Mouse (Mus musculus): ENCODE results near the gene Paf1. TPM values are rescaled to one million over a fixed set of nuclear protein-coding genes. Genes with fewer than 3 reads are reported as not detected.
"Not testable (repeated sequence)": the region's sequence is repeated elsewhere in the genome, so short reads cannot be mapped to it uniquely, and the experiment has no call there.

The Paf1 gene
- total RNA-seq, 2 experiments from 2014 or later: 65.3 to 66.1 TPM

DNA sequence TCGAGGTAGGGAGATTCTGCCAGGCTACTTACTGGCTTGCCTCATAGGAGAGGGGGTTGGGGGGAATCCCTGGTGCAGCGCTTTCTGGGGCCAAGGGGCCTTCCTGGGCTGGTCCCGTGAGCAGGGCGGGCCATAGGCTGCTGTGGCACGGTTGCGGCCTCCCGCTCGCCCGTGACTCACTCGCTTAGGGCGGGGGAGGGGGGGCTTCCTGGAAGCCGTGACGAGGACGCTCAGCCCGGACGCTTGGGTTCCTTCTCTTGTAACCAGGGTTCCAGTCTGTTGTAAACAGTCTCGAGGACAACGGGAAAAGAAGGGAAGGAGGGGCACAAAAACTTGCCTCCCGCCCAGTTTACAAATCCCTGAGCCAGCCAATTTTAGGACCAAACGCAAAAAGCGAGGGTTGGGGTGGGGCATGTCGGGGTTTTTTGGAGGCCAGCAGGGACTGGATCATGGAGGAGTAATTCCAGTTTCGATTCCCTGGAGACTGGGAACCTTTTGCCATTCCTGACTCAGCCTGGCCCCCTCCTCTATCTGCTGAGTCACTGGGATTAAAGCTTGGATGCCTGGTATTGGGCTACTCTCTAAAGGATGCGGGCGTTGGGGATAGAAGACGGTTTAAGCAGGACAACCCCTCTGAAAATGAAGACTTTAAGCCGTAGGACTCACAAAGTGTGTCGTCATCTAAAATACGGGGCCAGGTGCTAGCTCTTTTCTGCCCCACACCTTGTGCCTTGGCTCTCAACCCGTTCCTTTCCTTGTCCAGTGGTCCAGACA is 11.5 kb upstream of the Paf1 start:
- peak in 1 of 2 experiments; percentile 85 for DNase-seq (ENCODE audit: extremely low spot score in 1 of 2, low spot score in 2 of 2)
- intact Hi-C loops (cut with DNase I): no loop called here

DNA sequence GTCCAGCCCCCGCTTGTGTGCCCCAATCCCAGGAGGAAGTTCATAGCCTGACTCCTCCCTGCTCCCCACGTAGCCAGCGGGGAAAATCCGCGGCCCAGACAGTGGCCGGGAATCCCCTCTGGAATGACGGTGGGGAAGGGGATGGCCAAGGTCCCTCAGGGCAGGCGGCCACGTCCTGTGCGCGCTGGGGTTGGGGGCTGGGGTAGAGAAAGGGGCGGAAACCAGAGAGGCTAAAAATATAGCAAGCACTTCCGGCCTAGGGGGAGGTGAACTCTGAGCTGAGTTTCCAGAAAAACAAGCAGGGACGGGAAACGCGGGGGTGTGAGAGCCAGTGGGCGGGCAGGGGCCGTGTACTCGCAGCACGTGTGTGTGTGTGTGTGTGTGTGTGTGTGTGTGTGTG is 10.8 kb upstream of the Paf1 start:
- peak in 1 of 2 experiments; percentile 94 for DNase-seq (ENCODE audit: extremely low spot score in 1 of 2, low spot score in 2 of 2)

GRCm38 (mm10) chr7:28382347-28382951 is 10.3 kb upstream of the Paf1 start:
- DNase-seq (ENCODE audit: extremely low spot score in 1 of 2, low spot score in 2 of 2): no peak
- intact Hi-C loops (cut with DNase I): no loop called here

More for the DNA sequence above, 10.8 kb upstream of the Paf1 start:
- intact Hi-C loops (cut with DNase I): no loop called here

- peak in 1 of 2 experiments; percentile 69 for DNase-seq (ENCODE audit: extremely low spot score in 1 of 2, low spot score in 2 of 2)
- intact Hi-C loops (cut with DNase I): no loop called here
Observed at GRCm38 (mm10) chr7:28382981-28383396, 9.8 kb upstream of the Paf1 start.

- intact Hi-C loops (cut with DNase I): no loop called here
- DNase-seq (ENCODE audit: extremely low spot score in 1 of 2, low spot score in 2 of 2): no peak
Observed at GRCm38 (mm10) chr7:28383606-28384005, 9.1 kb upstream of the Paf1 start.

DNA sequence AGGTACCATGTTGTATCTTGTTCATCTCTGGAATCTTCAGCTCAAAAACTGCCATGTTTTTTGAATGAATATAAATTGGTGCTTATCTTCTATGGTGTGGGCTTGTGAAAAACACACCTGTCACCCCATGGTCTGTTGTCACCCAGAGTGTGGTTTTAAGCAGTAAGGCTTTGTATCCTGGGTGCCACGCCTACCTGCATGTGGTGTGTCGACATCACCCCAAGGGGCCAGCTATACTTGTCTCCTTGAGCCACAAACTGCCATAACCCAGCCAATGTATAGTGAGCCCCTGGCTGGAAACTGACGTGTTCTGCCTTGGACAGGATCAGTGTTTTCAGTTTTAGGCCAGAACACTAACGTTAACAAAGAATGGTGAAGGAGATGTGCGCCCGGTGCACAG is 8.6 kb upstream of the Paf1 start:
- no peak for DNase-seq (ENCODE audit: extremely low spot score in 1 of 2, low spot score in 2 of 2)
- intact Hi-C loops (cut with DNase I): no loop called here

DNA sequence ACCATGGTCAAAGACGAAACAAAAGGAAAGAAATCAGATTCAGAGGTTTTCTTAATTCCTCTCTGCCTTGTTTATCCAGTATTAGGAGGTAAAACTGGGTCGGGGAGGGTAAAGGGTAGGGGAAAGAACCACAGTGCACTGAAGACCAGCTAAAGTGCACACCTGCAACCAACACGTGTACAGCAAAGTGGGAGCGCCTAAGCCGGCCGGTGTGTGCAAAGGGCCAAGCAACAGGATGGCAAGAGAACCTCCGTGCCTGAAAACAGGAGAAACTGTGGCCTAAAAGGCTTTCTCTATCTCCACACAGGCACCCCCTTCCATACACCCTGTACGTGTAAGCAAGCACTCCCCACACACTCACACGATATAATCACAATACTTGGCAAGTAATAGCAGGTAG is 7.6 kb upstream of the Paf1 start:
- intact Hi-C loops (cut with DNase I): no loop called here

DNA sequence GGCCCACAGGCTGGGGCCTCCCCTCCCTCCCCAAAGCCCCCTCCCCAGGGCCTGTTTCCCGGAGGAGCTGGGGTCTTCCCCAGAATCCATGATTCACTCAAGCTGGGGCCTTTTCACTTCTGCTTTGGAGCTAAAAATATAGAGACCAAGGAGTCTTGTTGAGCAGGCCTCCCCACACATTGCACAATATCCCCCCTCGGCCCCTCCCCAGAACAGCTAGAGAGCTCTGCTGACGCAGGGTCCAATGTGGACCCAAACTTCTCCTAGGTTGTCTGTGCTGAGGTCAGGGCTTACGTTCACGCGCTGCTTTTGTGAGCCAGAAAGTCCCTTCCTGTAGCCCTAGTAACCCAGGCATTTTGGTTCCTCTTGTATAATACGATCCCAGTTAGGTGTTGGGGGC is 6.7 kb upstream of the Paf1 start:
- DNase-seq (ENCODE audit: extremely low spot score in 1 of 2, low spot score in 2 of 2): peak in 1 of 2 experiments; percentile 62

More for the DNA sequence above, 7.6 kb upstream of the Paf1 start:
- DNase-seq (ENCODE audit: extremely low spot score in 1 of 2, low spot score in 2 of 2): no peak

GRCm38 (mm10) chr7:28386462-28386861 is 6.3 kb upstream of the Paf1 start:
- DNase-seq (ENCODE audit: extremely low spot score in 1 of 2, low spot score in 2 of 2): peak; percentile 72 to 91
- intact Hi-C loops (cut with DNase I): loop anchor here (1.0 kb wide), 1 partner anchor 13 kb away; no protein-coding TSS in a partner anchor

More for the DNA sequence above, 6.7 kb upstream of the Paf1 start:
- intact Hi-C loops (cut with DNase I): loop anchor here (1.0 kb wide), 1 partner anchor 13 kb away; no protein-coding TSS in a partner anchor

GRCm38 (mm10) chr7:28386877-28387276 is 5.9 kb upstream of the Paf1 start:
- intact Hi-C loops (cut with DNase I): loop anchor here (1.0 kb wide), 1 partner anchor 14 kb away; no protein-coding TSS in a partner anchor
- not testable (repeated sequence) for DNase-seq (ENCODE audit: extremely low spot score in 1 of 2, low spot score in 2 of 2)

- intact Hi-C loops (cut with DNase I); DNase-seq (ENCODE audit: extremely low spot score in 1 of 2, low spot score in 2 of 2): not testable (repeated sequence)
Observed at GRCm38 (mm10) chr7:28387384-28387783, 5.4 kb upstream of the Paf1 start.

GRCm38 (mm10) chr7:28390331-28390730 is 2.4 kb upstream of the Paf1 start:
- intact Hi-C loops (cut with DNase I): no loop called here
- no peak for DNase-seq (ENCODE audit: extremely low spot score in 1 of 2, low spot score in 2 of 2)

- DNase-seq (ENCODE audit: extremely low spot score in 1 of 2, low spot score in 2 of 2): no peak
- intact Hi-C loops (cut with DNase I): no loop called here
Observed at GRCm38 (mm10) chr7:28393272-28393951, 661 bp downstream of the Paf1 start.

DNA sequence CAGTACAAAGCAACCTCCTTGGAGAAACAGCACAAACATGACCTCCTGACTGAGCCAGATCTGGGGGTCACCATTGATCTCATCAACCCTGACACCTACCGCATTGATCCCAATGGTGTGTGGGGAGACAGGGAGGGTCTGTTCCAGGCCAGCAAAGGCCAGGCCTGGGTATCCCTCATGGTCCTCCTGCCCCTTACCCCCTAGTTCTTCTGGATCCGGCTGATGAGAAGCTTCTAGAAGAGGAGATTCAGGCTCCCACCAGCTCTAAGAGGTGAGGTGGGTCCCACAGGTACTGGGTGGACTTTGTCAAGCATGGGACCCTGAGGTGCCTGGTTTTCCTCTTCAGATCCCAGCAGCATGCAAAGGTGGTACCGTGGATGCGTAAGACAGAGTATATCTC is 2.7 kb downstream of the Paf1 start:
- intact Hi-C loops (cut with DNase I): no loop called here
- no peak for DNase-seq (ENCODE audit: extremely low spot score in 1 of 2, low spot score in 2 of 2)

DNA sequence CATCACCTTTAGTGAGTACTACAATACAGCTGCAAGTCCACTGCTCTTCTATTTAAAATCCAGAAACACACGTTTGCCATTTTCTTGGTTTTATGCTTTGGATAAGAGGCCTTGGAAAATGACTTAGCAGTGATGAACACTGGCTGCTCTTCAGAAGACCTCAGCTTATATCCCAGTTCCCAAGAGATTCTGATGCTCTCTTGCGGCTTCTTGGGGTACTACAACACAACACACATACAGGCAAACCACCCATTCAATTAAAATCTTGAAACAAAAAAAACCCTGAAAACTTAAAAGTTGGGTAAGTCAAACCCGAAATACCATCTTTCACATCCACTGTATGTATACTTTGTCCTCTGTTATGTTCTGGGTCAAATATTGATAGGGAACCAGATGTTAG is 5.2 kb downstream of the Paf1 start:
- intact Hi-C loops (cut with DNase I): no loop called here
- no peak for DNase-seq (ENCODE audit: extremely low spot score in 1 of 2, low spot score in 2 of 2)

DNA sequence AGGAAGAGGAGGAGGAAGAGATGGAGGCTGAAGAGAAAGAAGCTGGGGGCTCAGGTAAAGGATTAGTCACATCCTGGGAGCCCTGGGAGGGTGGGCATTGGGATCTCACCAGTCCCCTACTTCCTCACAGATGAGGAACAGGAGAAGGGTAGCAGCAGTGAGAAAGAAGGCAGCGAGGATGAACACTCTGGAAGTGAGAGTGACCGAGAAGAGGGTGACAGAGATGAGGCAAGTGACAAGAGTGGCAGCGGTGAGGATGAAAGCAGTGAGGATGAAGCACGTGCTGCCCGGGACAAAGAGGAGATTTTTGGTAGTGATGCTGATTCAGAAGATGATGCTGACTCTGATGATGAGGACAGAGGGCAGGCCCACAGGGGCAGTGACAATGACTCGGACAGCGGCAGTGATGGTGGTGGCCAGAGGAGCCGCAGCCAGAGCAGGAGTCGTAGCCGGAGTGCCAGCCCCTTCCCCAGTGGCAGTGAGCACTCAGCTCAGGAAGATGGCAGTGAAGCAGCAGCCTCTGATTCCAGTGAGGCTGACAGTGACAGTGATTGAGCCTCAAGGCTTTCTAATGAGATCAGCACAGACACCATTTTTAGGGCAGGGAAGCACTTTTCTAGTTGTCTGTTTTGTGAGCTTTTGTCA is 6.1 kb downstream of the Paf1 start:
- no peak for DNase-seq (ENCODE audit: extremely low spot score in 1 of 2, low spot score in 2 of 2)
- intact Hi-C loops (cut with DNase I): no loop called here

GRCm38 (mm10) chr7:28401030-28401429 is 8.3 kb downstream of the Paf1 start:
- intact Hi-C loops (cut with DNase I): no loop called here
- DNase-seq (ENCODE audit: extremely low spot score in 1 of 2, low spot score in 2 of 2): no peak

DNA sequence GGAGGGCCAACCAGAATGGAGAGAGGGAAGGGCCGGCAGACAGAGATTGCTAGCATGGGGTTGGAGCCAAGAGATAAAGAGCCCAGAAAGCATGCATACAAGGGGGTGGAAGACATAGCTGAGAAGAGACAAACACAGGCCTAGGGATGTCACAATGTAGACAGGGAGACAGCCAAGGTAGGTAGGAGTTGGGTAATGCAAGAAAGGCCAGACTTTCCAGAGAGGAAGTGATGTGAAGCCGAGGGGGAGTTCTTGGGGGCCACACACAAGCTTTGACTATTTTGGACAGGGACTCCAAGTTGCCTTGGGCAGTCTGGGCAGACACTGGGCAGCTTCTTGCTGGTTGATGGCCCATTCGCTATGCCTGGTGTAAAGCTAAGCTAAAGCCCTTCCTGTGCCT is 9.2 kb downstream of the Paf1 start:
- DNase-seq (ENCODE audit: extremely low spot score in 1 of 2, low spot score in 2 of 2): no peak
- intact Hi-C loops (cut with DNase I): no loop called here

DNA sequence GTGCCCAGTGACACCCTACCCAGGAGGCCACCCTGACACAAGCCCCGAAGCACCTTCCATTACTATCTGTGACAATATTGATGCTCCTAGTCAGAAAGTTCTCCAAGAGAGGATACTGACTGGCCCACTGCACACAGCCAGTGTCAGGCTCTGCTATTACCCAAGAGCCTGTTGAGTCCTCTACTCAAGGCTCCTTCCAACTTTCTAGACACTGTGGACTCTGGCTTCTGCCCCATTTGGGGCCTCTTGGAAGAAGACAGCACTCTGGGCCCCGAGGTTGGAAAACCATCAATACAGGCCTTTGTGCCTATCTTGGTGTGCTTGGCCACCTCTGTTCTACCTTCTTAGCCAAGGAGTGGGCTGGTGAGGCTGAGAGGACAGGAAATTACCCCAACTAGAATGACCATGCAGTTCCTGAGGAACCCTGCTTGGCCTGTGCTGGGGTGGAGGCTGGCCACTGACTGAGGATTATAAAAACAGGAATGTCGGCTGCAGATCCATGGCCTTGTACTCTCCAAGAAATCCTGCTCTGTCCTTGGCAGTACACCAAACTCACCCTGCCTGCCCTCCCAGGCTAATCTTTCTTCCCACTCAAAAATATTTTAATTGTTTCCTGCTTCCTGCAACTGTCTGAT is 18.2 kb downstream of the Paf1 start:
- no peak for DNase-seq (ENCODE audit: extremely low spot score in 1 of 2, low spot score in 2 of 2)
- intact Hi-C loops (cut with DNase I): no loop called here
